Mouse (Mus musculus) spleen, embryonic (tissue): ENCODE results near the gene Far2.

Source experiments
- CTCF ChIA-PET: fragments of 350-600 bp; sonication (Branson Sonifier 250); formaldehyde crosslinking; loops from one replicate; lab custom pipeline; 2022; lab: Charles Lee

The Far2 gene

DNA sequence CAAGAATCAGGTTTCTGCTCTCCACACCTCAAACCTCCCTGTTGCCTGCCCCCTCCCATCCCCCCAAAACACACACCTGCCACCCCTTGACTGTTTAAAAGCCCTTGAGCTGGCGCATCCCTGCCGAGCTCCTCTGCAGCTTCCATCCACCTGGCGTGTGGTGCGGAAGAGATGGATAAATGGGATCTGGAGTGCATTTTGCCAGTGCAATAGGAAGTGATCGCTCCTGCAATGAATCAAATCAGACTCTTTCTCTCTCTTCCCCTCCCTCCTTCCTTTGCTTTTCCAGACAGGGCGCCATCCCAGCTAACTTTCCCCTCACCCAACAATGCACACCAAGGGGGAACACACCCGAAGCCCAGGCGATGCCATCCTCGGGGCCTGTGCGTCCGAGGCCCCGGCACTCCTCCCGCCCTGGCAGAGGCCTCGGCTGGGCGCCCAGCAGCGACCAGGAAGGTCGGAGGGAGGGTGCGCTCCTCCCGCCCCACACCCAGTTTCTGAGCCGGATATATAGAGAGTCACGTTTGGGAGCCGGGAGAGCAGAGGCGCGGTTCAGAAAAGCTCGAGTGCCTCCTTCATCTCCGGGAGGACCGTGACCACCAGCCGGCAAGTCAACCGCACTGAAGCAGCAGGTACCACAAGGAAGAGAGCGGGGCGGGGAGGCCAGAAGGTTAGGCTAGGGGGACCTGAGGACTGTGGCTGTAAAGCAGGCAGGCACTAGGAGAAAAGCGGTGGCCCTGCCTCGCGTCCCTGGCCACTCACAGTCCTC, at the start of gene Far2:
Gene Far2, plus strand, starts transcription at position 379 of the 769 bp plus-strand sequence.
- CTCF ChIA-PET = no interaction called here

DNA sequence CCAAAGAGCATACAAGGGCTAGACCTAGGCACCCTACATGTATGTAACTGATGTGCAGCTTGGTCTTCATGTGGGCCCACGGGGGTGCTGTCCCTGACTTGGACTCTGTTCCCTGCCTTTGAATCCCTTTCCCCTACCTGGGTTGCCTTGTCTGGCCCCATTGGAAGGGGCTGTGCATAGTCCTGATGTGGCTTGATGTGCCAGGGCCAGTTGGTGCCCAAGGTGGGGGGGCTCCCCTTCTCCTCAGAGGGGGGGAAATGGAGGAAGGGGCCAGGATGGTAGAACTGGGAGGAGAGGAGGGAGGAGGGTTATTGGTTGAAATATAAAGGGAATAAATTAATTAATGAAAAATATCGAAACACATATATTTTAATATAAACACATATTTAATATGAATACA, 46.6 kb upstream of the Far2 start:
- CTCF ChIA-PET = no interaction called here

DNA sequence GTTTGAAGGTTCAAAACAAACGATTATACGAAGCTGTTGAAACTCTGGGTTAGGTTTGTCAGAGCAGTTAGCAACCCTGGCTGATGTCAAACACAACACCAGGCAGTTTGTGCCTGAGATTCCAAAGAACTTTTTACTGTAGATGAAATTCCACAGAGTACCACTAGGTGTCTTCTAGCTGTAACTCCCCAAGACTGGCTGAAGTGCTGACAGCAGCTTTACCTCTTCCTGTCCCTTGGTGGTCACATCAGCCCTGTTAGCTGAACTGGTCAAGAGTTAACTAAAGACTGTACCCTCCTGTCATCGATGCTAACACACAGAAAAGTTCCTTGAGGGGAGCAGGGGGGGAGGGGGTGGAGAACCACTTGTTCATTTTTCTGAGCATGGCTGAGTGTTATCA, 46.0 kb upstream of the Far2 start:
- CTCF ChIA-PET = no interaction called here

DNA sequence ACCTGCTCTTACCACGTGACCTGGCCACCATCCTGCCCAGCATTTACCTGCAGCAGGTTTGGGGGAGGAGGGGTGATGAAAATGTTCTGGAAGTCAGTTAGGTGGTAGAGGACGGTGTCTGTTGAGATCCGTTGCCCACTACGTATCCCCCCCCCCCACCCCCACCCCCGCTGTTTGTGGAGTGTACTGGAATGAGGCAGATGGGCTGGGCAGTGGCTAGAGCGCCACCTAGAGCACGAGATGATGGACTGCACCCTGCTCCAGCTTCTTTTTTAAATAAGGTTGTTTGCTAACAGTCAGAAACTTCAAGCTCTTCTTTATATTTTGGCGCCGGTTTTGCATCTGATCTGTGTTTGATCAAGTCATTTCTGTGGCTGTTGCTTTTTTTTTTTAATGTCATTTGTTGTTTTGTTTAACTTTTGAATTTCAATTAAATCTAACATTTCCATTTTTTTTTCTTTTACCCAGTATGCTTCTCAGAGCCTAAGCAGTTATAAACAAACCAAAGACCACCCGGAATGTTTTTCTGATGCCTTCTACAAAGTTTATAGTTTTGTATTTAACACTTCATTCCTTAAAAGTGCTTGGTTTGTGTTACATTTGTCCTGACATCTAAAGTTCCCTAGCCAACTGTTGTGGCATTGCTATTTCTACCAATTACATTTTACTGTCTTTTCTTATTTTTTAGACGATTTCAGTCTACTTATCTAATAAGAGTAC, 40.8 kb upstream of the Far2 start:
- CTCF ChIA-PET = no interaction called here

DNA sequence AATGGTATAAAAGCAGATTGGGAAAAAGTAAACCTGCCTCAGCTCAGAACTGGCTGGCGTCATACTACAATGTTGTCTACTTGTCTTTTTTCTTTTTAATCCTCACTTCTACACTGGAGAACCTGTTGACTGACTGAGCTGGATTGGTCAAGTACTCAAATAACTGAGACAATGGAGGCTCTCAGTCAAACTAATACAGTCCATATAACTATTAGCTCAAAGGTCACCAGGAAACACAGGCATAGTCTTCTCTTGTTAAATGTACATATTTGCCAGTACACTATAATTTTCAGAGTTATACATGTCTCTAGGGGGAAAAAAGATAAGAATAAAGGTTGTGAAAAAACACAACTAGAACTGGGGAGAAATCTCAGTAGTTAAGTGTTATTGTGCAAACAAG, 6.3 kb upstream of the Far2 start:
- CTCF ChIA-PET = no interaction called here

DNA sequence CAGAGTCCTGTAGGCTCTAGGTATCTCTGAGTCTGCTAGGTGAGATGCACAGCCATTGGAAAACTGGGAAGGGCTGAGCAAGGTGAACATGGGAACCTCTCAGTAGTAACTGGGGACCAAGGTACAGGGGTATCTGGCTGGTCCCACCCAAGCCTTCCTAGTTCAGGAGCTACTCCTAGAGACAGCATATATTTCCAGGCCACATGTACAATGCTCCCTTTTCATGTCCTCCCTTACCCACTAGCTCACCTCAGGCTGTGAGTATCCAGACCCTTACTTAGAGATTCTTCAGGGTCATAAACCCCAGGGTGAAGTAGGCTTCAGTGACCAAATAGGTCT, 560 bp downstream of the Far2 start:
- CTCF ChIA-PET = no interaction called here

DNA sequence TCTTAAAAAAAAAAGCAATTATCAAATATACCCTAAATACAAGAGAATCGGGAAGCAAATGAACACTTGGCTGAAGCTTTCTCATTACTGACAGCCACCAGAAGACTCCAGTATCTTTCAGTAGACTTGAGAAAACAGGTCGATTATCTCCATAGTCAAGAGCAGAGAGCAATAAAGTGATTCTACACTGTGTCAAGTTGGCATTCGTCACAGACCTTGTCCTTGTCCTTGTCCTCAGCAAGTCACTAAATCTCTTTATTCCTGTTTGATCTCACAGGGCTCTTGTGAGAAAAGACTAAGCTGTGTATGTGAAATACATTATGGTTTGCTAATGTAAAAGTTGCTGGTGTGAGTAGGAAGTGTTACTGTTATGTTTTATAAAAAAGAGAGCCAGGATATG, 16.1 kb downstream of the Far2 start:
- CTCF ChIA-PET = no interaction called here

DNA sequence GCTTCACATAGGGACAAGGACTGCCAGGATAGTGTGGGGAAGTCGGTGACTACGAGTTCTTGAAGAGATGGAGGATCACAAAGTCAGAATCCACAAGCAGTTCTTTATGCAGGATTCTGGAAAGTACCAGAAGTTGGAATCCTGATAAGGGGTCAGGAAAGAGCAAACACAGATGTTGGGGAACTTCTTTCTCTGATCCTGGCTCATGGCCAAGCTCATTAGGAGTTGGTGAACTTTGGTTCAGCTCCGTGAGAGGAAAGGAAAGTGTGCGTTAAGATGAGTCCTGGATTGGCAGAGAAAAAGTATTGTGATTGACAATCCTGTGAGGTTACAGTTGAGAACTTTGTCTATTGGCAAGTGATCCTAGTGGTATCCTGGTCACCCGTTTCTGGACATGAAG, 19.2 kb downstream of the Far2 start:
- CTCF ChIA-PET = no interaction called here

DNA sequence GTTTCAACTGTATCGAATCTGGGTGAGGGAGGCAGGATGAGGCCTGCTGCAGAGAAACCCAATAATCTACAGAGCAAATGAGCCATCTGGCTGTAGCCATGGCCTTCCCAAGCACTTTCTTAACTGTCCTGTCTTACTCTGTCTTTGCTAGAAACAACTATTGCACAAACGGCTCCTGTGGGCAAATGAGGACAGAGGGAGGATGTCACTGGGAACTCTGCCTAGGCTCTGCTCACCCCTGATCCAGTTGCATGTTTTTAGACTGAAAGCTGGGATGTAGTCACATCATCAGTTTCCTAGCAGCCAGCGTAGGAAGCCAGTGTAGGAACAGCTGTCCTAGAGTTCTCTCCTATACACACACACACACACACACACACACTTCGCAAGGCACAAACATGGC, 21.7 kb downstream of the Far2 start:
- CTCF ChIA-PET = no interaction called here

DNA sequence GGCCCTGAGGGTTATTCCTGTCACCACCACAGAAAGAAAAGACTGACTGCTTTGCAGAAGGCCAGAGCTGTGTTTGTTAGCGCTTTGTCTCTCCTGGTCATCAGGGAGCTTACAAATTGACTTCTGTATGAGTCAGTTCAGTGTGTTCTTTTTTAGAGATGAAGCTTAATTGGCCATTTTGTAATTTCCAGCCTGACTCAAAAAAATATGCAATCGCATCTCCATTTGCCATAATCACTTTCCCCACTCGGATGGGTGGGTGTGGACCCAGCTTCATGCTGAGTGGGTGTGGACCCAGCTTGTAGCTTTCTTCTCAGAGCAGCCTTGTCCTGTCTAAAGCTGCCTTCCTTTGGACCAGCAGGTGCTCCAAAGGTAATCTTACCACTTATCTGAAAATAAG, 26.5 kb downstream of the Far2 start:
- CTCF ChIA-PET = no interaction called here

DNA sequence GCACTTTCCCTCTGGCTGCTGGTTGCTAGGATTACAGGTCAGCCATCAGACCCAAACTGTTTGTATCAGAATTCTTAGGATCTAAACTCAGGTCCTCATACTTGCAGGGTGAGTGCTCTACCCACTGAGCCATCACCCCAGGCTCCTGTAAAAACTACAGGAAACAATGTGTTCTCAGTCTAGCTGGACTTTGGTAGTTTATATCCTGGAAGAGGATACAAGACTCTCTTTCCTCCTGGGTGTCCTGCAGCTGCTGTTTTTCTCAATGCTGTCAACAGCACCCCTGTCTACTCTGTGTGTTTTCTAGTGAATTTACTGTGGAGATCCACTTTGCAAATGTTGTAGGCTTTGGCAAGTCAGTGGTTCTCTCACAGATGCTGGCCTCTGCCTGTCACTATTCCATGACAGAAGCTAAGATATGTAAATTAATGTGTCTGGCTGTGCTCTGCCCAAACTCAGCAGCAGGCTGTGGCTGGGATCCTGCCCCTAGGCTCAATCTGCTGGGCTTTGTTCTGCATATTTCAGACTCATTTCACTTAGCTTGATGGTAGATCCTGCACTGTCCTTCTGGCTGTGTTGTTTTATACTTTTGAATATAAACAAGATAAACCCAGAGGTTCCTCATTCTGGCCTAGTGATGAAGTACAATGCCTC, 27.3 kb downstream of the Far2 start:
- CTCF ChIA-PET = no interaction called here

DNA sequence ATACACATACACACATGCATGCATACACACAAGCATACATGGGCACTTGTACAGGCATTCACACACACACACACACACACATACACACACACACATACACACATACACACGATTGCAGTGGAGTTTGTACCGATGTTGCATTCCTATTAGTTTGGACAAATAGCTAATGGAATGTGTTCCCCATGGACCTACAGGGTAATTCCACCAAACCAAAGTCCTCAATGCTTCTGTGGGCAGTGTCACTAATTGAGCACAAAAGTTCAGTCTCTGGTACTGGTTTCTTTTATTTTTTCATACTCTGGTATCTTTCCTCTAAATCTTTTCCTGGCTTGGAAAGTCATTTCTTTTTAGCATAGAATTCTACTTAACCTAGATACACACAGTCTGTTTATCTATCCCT, 36.8 kb downstream of the Far2 start:
- CTCF ChIA-PET = no interaction called here

DNA sequence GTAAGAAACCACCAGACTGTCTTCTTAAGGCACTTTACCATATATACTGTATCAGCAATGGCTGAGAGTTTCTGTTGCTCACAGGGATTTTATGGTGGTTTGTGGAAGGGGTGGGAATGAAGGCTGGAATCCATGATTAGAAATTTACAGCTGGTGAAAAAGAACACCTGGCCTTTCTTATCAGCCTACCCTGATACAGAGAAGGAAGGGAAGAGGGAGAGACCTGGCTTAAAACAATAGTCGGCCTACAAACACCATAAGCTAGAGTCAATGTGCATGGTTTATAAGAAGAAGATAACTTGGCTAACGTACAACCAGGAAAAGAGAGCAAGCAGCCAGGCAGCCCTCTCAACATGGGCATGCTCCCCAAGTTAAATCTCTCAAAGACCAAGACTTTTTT, 37.3 kb downstream of the Far2 start:
- CTCF ChIA-PET = no interaction called here

DNA sequence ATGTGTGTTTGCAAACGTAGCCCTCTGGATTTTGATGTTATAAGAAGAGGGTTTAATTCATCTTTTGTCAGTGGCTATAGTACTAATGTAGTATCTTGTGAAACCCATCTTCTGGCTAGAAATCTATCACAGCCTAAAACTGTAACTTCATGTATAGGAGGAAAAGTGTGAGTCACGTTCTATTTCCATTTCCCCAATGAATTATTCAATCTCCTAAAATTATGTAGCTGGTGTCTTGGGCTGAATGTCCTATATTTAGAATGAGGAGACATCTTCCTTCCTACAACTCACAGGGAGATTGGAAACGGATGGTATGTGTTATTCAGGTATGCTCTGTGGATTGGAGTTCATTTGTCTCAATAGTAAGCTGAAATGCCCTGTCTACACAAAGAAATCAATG, 50.0 kb downstream of the Far2 start:
- CTCF ChIA-PET = no interaction called here

DNA sequence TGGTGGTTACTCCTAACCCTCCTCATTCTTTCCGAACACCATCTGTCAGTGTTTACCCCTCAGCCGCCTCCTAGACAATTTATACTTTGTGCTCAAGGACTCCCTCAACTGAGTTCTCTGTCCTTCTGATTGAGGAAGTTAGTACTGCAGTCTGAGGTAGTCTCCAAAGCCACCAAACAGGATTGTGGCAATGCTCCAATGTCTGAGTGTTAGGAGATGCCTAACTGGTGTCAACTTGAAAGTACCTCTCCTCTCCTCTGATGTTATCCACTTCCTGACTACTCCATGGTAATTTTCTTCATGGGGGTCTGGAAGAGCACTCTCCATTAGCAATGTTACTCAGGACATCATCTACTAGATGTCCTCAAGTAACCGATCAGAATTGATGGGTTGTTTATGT, 54.9 kb downstream of the Far2 start:
- CTCF ChIA-PET = no interaction called here

DNA sequence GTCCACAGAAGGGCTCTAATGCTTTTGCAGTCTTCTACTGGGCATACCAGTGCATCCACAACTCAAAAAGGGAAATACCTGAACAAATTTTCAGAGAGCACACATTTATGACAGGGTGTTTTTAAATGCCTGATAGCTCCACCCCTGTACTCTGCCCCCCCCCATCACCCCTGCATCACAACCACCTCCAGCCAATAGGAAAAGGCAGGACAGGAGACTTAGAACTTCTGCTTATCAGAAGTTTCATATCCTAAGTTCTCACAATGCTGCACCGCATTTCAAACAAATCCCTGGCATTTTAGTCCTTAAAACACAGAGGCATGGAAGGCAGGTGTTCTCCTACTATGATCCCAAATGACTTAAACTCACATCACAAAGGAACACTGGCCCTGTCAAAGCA, 55.4 kb downstream of the Far2 start:
- CTCF ChIA-PET = no interaction called here

DNA sequence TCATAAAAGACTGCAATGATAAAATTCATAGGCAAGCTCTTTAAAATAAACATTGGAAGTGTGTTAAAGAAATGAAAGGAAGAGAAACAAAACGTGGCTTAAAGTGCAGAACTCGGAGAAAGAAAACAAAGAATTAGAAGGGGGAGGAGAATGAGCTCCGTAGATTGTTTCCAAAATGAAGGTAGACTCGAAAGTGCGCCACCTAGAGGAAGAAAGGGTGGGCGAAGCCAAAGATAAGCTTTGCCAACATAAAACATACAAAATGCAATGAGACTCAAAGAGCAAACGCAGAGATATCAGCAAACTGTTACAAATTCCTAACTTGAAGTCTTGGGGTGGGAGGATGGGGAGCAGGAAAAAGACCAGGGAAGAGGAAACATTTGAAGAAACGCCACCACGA, 57.2 kb downstream of the Far2 start:
- CTCF ChIA-PET = interaction anchor here (0.8 kb wide), 1 partner anchor 9 kb away, joined by 4 read pairs; no protein-coding TSS in a partner anchor

DNA sequence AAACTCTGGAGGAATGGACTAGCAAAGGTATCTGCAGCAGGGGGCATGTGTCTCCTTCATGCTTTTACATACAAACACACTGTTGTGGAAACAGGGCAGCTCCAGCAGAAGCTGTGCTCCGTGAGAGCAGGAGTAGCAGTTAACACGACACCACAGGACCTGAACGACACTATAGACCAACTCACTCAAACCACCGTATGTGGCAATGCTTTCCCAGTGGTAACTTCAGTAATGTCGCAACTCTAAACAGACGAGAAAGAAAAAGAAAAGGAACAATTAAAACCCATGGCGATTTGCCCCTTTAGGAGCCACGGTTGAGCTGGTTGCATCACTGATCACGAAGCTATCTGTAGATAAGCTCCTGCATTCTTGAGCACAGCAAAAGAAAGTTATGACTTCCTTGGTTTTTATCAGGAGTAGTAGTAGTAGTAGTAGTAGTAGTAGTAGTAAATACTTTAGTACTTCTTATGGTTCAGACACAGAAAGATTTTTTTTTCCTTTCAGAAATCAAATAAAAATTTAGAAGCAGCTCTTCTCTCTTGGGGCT, 58.7 kb downstream of the Far2 start:
- CTCF ChIA-PET = no interaction called here

DNA sequence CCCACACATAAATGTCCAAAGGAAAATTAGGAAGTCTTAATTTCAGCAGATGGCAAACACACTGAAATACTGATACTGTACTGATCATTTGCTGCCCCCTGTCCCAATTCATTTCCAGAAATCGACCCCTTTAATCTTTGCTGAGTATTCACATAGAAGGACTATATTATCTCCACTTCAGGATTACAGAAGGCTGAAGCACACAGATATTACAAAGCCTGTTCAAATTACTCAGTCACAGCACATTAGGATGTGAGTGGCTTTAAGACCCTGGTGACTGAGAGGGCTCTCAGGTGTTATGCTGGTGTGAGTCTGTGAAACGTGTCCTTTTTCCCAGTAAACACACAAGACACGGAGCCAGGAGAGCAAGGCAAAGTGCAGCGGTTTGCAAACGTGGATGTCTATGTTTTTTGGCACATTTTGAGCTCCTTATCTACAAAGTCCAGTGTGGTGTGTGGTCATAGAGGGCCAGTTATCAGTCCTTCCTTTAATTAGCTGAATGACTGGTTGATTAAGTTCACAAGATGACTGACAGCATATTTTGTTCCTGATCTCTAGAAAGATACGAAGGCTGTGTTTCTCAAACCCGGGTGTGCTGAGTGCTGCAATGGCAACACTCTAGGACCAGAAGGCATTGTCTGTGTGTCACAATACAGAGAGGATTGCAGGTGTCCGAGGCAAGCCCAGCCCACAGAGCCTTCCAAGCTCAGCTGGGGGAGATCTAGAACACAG, 61.8 kb downstream of the Far2 start:
- CTCF ChIA-PET = no interaction called here

DNA sequence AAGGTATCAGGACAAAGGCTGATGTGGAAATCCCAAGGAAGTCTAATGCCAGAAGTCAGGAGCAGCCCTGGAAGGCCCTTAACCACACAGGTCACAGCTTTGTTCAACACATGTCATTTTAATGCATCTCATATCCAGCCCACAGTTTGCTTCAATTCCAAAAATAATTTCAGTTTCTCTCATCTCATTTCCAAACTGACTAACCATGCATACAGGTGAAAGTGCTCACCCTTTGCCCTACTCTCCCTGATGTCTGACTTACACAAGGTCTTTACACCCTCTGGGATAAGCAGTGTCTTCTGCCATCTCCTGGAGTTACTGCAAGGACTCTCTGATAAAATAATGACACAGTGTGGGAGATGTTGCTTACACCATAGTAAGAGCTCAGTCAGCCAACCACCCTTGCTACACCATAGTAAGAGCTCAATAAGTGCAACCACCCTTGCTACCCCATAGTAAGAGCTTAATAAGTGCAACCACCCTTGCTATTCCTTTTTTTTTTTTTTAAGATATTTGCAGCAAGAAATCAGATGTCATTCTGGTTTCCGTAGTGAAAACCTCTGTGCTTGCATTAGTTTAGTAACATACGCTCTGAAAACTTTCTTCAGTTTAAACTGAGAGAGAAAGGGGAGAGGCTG, 64.1 kb downstream of the Far2 start:
- CTCF ChIA-PET = no interaction called here

DNA sequence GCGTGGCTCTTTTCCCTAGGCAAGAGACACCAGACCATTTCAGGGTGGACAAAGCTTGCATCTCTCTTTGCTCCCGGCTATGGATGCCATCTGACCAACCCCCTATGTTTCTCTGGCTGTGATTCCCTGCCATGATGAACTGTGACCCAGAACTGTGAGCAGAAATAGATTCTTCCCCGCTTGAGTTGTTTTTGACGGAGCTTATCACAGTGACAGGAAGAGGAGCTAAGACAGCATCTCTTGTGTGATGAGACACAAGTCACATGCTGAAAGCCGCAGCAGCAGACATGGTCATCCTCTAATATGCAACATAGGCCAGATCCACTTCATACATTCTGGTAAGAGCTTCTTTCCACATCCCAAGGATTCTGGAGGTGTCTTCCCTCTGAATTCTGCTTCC, 69.3 kb downstream of the Far2 start:
- CTCF ChIA-PET = no interaction called here

DNA sequence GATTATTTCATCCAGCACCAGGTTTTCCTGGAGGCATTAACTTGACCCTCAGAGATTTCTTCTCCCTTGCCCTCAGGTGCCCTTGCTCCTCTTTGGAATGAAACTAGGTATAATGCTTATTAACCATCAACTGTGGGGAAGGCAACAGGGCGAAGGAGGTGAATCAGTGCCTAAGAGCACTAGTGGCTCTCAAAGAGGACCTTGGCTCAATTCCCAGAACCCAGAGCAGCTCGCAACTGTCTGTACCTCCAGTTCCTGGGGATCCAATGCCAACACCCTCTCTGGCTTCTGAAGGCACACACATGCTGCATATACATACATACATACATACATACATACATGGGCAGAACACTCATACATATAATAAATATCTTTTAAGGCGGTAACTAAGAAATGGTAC, 69.8 kb downstream of the Far2 start:
- CTCF ChIA-PET = no interaction called here
